Mouse (Mus musculus) Muller cell, postnatal 12 days (primary cell): ENCODE data around the gene Bco1.

Experiments used
- DNase-seq: peaks from one replicate; pipeline ENCODE4 v3.0.0-alpha.2; 2015; ENCODE audit errors: inconsistent ontology term

Bco1 gene

GRCm38 (mm10) chr8:117095647-117096046 lies at the start of gene Bco1:
Gene Bco1 (plus strand): TSS chr8:117095854.
- no peak for DNase-seq

DNA sequence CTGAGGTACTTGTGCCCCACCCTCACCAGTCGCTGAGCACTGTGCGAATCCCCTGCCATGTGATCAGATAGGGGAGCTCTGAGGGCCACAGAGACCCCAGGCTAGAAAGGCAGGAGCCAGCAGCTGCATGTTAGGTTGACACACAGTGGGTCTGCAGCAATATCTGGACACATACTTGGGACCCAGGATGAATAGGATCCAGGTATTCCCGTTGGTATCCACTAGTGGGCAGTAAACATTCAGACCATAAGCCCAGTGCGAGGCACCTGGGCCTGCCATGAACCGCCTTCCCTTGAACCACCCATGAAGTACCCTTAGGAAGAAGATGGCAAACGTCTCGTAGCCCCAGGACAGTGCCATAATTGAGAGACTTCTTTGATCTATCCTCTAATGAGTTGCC lies 46.2 kb upstream of the Bco1 start:
- no peak for DNase-seq

GRCm38 (mm10) chr8:117050763-117051162 lies 44.9 kb upstream of the Bco1 start:
- no peak for DNase-seq

DNA sequence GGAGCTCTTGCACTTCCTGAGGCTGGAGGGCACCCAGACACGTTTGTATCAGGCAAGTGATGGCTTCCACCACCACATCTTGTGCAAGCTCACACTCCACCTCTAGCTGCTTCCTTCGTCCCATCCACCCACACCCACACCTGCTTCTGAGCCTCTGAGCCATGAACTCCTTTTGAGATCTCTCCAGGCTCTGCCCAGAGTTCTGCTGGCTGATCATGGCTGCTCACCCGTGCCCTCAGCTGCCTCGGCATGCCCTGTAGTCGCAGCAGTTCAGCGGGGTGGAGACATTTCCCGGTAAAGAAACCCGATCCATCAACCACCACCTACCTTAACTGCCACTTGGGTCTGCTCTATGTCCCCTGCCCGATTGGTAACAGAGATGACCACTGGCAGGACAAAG lies 44.3 kb upstream of the Bco1 start:
- DNase-seq: no peak

GRCm38 (mm10) chr8:117053135-117054079 lies 42.2 kb upstream of the Bco1 start:
- no peak for DNase-seq

- DNase-seq: no peak
Measured at GRCm38 (mm10) chr8:117054146-117054545, 41.5 kb upstream of the Bco1 start.

DNA sequence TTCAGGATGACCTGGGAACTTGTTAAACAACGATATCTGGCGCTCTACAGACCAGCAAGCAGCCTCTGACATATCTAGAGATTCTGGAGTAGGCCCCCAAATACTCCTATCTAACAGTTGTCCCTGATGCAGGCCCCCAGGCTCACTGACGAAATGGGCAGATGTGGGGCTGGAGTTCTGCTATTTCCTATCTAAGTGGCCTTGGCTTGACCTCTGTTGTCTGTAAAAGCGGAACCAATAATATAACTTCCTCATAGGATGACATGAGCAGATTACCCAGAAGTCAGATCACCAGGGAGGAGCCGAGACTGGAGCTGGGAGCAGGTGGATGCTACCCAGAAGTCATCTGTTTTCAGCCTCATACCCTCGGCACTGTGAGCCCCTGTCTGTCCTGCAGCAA lies 40.6 kb upstream of the Bco1 start:
- DNase-seq: no peak

DNA sequence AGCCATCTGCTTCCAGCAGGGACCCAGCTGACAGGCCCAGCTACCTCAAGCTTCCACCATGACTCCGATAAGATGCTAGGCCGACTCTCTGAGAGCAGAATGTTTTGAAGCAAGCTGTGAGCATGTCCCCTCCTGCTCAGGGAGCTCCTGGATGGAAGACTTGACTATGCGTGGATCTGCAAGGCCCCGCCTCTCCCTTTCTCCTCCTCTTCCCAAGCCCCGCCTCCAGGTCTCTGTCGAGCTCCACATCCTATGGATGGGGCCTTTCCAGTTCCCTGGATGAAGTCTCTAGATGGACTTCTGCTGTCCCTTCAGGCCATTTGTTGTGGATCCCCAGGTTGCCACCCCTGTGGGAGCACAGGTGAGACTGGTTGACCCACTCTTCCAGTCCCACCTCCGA lies 36.6 kb upstream of the Bco1 start:
- DNase-seq: no peak

GRCm38 (mm10) chr8:117060306-117060705 lies 35.3 kb upstream of the Bco1 start:
- DNase-seq: no peak

- DNase-seq: peak; percentile 27
Measured at GRCm38 (mm10) chr8:117061180-117061880, 34.3 kb upstream of the Bco1 start.

- DNase-seq: no peak
Measured at GRCm38 (mm10) chr8:117066955-117067354, 28.7 kb upstream of the Bco1 start.

- no peak for DNase-seq
Measured at GRCm38 (mm10) chr8:117067396-117067795, 28.3 kb upstream of the Bco1 start.

DNA sequence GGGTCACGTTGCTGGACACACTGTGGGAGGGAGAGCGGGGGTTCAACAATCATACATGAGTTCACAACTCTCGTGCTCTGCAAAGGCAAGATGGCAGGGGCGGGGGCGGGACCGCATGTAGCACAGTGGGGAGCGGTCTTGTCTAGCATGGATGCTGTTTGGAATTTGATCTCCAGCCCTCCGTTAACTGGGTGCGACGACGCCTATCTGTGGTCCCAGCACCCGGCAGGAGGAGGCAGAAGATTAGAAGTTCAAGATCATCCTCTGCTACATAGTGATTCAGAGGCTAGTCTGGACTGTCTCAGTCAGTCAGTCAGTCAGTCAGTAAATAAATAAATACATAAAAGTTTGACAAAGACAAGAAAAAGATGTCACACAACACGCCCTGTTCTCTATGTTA lies 27.4 kb upstream of the Bco1 start:
- DNase-seq: no peak

DNA sequence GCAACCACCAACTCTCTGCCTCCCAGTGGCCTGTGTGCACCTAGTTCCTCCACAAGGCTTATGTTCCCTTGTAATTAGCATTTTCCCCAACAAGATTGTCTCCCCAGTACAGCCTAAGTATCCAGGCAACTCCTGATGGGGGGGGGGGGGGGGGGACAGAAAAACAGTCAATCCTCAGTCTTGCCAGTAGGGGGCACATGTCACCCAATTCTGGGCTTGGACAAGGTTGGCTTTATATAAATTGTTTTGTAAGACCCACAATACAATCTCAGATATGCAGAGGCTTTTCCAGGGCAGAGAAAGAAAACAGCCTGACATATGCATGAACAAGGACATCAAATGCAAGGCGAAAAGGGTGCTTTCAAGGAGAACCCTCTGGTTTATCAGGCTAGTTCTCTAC lies 25.9 kb upstream of the Bco1 start:
- peak; percentile 31 for DNase-seq

DNA sequence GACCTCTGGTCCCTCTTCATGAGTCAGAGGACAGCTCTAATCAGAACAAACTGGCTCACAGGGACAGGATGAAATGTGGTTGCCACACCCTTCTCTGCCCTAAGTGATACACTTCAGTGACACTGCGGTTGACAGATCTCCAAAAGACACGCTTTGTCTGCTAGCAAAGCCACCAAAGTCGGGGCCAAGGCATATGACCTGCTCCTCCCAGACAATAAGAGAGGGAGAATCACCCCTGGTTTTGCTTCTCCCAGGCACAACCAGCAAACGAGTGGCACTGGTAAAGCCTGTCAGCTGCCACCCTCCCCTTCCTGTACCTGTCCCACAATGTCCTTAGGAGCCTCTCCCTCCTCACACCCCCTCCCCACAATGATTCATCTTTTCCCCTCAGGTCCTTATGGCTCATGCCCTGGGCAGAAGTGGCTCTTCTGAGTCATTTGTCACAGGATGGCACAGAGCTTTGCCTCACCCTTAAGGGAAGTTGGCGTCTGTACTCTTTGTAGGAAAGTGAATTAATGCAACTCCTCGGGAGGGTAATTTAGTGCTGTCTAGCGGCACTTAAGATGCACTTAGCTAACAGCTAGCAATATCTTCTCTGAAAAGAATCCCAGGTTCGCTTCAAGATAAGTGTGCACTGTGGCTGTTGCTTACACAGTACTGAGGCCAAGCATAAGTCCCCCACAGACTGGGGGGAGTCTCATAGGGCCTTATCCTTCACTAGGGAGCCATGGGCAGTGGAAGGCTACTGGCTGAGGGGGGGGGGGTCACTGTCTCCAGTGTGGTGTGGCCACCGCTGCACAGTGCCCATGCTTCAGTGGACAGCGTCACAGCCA lies 21.1 kb upstream of the Bco1 start:
- DNase-seq: peak; percentile 33

DNA sequence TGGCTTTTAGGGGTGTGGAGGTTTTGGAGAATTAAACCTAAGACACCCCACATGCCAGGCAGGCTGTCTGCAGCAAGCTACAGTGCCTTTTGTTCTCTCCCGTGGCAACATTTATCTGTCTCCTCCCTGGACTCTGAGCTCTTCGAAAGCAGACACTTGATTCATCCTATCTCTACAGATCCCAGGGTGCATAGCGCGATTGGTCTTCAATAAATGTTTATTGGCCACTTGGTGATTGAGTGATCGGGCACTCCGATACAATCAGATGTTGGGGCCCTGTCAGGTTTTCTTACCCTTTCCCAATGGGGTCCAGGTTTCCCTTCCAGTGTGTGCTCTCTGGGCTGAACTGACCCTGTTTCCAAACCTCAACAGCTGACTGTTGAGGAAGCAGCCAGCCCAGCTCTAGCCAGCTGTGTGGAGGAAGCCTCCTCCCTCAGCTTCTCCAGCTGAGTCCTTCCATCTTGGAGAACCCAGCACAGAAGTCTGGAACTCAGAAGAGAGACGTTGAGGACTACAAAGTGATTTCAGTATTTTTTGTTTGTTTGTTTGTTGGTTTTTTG lies 17.2 kb upstream of the Bco1 start:
- no peak for DNase-seq

- no peak for DNase-seq
Measured at GRCm38 (mm10) chr8:117079652-117080051, 16.0 kb upstream of the Bco1 start.

DNA sequence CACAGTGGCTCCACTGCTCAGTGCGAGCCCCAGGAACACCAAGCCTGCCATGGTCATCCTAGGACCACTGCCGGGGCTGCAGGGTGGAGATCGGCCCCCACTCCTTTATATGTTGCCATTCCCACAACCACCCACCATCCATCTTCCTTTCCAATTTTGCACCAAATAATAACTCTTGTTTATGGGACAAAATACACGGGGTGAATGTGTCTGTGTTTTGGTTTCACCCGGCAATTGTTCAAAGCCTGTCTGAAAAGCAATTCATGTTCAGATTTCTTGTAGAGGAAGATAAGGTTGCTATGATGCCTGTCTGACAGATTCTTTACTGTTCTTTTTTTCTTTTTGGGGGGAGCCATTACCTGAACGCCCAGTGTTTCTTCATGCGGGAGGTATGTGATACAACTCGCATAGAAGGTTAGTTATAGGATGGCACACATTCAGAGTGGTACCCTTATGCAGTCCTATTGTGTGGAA lies 13.2 kb upstream of the Bco1 start, which contains the start of gene Pkd1l2:
Pkd1l2 (minus strand) TSS at position 51 of the 474 bp plus-strand sequence.
- no peak for DNase-seq

DNA sequence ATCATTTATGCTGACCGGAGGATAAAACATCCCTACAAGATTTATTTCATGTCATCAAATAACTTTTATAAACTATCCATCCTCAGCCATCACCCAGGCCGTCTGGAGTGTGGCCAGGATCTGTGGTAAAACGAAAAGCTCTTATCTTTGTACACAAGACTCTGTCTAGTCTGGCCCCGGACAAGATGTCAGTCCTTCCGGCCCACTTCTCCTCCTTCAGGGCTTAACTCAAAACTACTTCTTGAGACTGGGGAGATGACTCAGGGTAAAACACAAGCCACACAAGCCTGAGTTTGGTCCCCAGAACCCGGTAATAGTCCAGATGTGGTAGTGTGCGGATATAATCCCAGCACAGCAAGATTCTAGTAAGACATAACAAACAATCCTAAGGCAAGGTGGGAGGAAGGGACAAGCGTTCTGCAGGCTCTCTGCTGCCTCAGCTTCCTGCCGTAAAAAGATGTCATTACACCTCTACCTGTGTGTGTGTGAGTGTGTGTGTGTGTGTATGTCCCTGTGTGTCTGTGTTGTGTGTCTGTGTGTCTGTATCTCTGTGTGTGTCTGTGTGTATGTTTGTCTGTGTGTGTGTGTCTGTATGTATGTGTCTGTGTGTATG lies 12.6 kb upstream of the Bco1 start:
- DNase-seq: no peak

GRCm38 (mm10) chr8:117085521-117085920 lies 10.1 kb upstream of the Bco1 start:
- peak; percentile 20 for DNase-seq

- DNase-seq: no peak
Measured at GRCm38 (mm10) chr8:117087036-117087435, 8.6 kb upstream of the Bco1 start.
